Mouse (Mus musculus): ENCODE results near the gene Hmg20a. TPM values are rescaled to one million over a fixed set of nuclear protein-coding genes. Genes with fewer than 3 reads are reported as not detected.

The Hmg20a gene
- polyA plus RNA-seq, 1 experiment from 2014 or later: 36.2 TPM

DNA sequence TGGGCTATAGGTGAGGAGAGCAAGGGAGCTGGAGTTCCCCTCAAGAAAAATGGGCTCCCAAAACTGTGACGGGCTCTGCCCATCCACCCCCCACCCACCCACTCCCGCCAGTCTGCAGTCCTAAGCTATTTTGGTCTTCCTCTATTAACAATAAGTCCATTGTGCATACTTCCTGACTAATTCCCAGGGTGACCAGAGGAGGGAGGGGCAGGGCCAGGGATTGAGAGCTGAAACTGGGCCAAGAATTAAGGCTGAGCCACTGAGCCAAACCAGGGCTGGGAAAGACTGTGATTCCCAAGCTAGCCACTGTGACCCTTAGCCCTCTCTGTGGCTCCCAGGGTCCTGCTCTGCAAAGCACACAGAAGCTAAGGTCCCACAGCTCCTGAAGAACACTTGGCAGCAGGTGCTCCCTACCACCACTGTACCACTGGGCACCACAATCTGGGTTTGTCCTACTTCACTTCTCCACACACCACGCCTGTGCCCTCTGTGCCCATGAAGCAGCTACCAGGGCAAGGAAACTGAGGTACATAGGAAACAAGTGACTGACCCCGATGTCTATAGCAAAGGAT, 98.4 kb downstream of the Hmg20a start:
- peak; percentile 65 for DNase-seq (ENCODE audit: low spot score)
- no peaks in the 10 kb centered on the region for H3K27me3 ChIP-seq (ENCODE audit: insufficient read depth, low read length)
- no peak overlapping the region for H3K4me3 ChIP-seq (replicated peaks; ENCODE audit: low read depth, low read length)
- no peak overlapping the region for H3K9ac ChIP-seq (ENCODE audit: low read depth, low read length)
- WGBS: 67% methylated on average over 4 of the region's 4 CpGs
- H3K4me2 ChIP-seq (ENCODE audit: low read length): no peak overlapping the region
- H3K4me1 ChIP-seq (replicated peaks; ENCODE audit: insufficient read depth, low read length): 0 out of 2 replicates have a peak, but pooled peaks cover 4% of the 10 kb centered on the region
- H3K36me3 ChIP-seq (ENCODE audit: insufficient read depth, low read length): no peaks in the 10 kb centered on the region
- no peaks in the 10 kb centered on the region for H3K9me3 ChIP-seq (replicated peaks; ENCODE audit: low read length)
- ATAC-seq (replicated peaks; ENCODE audit: low FRiP score, low read depth): peak; percentile 29; the same call in 1 of the 2 replicates
- H3K27ac ChIP-seq: 0 out of 2 replicates have a peak overlapping the region, but pooled peaks have one; percentile 36
- peak; percentile 48 for TF ChIP-seq CTCF (IDR thresholded peaks at IDR 0.05; ENCODE audit: low read depth)

DNA sequence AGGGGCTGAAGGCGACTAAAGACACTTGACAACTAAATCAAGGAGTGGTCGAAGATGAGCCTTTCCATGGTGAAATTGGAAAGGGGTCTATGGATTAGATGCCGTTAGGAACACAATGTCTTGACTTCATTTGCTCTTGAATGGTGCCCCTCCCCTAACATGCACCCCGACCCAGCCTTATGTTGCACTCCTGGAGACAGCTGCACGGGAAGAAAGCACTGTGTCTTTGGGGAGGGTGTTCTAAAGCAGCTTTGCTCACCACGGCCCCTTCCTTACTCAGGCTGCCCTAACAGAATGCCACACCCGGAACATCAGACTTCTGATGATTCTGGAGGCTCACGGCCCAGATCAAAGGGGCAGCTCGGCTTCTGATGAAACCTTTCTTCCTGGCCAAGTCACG, 103.9 kb downstream of the Hmg20a start:
- Histone ChIP-seq H3K4me1 (replicated peaks; ENCODE audit: insufficient read depth, low read length) (no peaks in the 10 kb centered on the region), H3K36me3 (ENCODE audit: insufficient read depth, low read length) (no peaks in the 10 kb centered on the region), H3K9ac (ENCODE audit: low read depth, low read length) (no peak overlapping the region), H3K4me2 (ENCODE audit: low read length) (no peak overlapping the region), H3K27ac (no peak overlapping the region), H3K4me3 (replicated peaks; ENCODE audit: low read depth, low read length) (no peak overlapping the region), H3K9me3 (replicated peaks; ENCODE audit: low read length) (no peaks in the 10 kb centered on the region), H3K27me3 (ENCODE audit: insufficient read depth, low read length) (no peaks in the 10 kb centered on the region)
- no peak for TF ChIP-seq CTCF (IDR thresholded peaks at IDR 0.05; ENCODE audit: low read depth)
- ATAC-seq (replicated peaks; ENCODE audit: low FRiP score, low read depth) (no peak), DNase-seq (ENCODE audit: low spot score) (no peak)
- WGBS: 51% methylated on average over 10 of the region's 10 CpGs

DNA sequence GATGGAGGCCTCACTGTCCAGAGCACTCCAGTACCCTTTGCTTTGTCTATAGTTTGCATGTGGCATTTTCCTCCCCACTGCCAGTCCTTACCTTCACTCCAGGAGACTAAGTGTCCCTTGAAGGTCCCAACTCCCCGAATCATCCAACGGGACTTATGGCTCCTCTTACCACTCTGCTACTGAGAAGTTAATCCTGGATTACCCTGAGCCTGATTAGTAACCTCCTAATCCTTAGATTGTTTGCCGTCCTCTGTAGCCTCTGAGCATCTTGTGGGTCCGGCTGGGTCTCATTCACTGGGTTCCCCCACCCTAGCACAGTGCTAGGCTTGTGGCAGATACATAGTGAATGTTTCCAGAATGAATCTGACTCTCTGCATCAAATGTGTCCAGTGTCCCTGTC, 109.5 kb downstream of the Hmg20a start:
- H3K27me3 ChIP-seq (ENCODE audit: insufficient read depth, low read length): no peaks in the 10 kb centered on the region
- WGBS: 93% methylated on average over 4 of the region's 4 CpGs
- DNase-seq (ENCODE audit: low spot score): no peak
- no peak overlapping the region for H3K27ac ChIP-seq
- no peak for TF ChIP-seq CTCF (IDR thresholded peaks at IDR 0.05; ENCODE audit: low read depth)
- H3K4me2 ChIP-seq (ENCODE audit: low read length): no peak overlapping the region
- ATAC-seq (replicated peaks; ENCODE audit: low FRiP score, low read depth): no peak
- no peaks in the 10 kb centered on the region for H3K9me3 ChIP-seq (replicated peaks; ENCODE audit: low read length)
- no peaks in the 10 kb centered on the region for H3K36me3 ChIP-seq (ENCODE audit: insufficient read depth, low read length)
- no peak overlapping the region for H3K9ac ChIP-seq (ENCODE audit: low read depth, low read length)
- no peaks in the 10 kb centered on the region for H3K4me1 ChIP-seq (replicated peaks; ENCODE audit: insufficient read depth, low read length)
- H3K4me3 ChIP-seq (replicated peaks; ENCODE audit: low read depth, low read length): no peak overlapping the region

DNA sequence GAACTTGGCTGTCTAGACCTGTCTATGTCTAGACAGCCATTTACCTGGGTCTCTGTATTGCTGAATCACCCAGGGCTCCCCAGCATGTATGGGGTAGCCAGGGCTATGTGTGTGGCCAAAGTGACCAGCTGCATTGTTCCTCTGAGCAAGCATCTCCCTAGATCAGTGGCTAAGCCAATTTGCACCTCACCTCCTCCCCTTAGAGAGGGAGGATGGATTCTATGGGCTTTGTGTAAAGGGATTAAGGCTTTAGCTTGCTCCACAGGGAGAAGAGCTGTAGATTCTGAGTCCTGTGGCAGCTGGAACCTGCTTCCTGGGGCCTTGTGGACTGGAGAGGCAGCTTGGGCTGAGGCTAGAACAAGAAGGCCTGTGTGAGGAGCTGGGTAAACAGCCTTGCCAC, 113.6 kb downstream of the Hmg20a start:
- ATAC-seq (replicated peaks; ENCODE audit: low FRiP score, low read depth) (no peak), DNase-seq (ENCODE audit: low spot score) (no peak)
- no peak overlapping the region for H3K9ac ChIP-seq (ENCODE audit: low read depth, low read length)
- H3K27me3 ChIP-seq (ENCODE audit: insufficient read depth, low read length): no peaks in the 10 kb centered on the region
- no peaks in the 10 kb centered on the region for H3K36me3 ChIP-seq (ENCODE audit: insufficient read depth, low read length)
- H3K9me3 ChIP-seq (replicated peaks; ENCODE audit: low read length): no peaks in the 10 kb centered on the region
- H3K4me2 ChIP-seq (ENCODE audit: low read length): no peak overlapping the region
- H3K4me3 ChIP-seq (replicated peaks; ENCODE audit: low read depth, low read length): no peak overlapping the region
- no peaks in the 10 kb centered on the region for H3K4me1 ChIP-seq (replicated peaks; ENCODE audit: insufficient read depth, low read length)
- no peak overlapping the region for H3K27ac ChIP-seq
- no peak for TF ChIP-seq CTCF (IDR thresholded peaks at IDR 0.05; ENCODE audit: low read depth)

DNA sequence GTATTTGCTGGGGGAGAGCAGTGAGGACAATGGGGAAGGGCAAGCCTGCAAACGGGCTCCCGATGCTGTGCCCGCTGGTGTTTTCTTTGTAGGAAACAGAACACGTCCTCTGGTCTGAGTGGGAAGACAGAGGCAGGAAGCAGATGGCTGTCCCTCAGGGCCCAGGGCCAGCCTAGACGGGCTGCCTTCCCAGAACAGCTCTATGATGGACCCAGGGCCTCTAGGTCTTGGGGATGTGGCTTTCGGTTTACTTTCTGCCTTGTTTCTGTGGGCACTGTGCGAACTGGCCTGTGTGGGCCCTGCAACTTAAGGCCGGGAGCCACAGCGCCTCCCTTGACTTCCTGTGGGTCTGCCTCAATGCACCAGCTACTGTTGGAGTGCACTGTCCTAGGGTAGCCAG, 115.5 kb downstream of the Hmg20a start:
- ATAC-seq (replicated peaks; ENCODE audit: low FRiP score, low read depth): peak; percentile 46; the same call in 1 of the 2 replicates
- H3K9ac ChIP-seq (ENCODE audit: low read depth, low read length): no peak overlapping the region
- 70% methylated on average over 9 of the region's 9 CpGs for WGBS

DNA sequence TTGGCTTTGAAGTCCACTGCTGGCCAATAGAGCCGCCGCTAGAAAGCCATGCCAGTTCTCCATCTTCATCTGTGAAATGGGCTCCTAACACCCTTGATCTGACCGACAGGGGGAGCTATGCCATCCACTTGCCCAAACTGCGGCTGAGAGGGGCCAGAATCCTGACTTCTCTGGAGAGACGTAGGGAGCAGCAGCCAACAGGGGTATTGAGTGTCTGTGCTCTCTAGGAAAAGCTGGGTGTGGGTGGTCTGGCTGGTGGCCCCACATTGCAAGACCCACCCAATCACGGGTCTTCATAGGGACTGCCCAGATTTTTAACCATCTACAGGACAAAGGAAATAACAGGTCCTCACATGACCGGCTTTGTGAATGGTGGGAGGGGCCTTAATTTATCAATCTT, 116.3 kb downstream of the Hmg20a start:
- peak; percentile 57; the same call in 1 of the 2 replicates for ATAC-seq (replicated peaks; ENCODE audit: low FRiP score, low read depth)
- no peak overlapping the region for H3K9ac ChIP-seq (ENCODE audit: low read depth, low read length)
- H3K36me3 ChIP-seq (ENCODE audit: insufficient read depth, low read length): no peaks in the 10 kb centered on the region
- no peaks in the 10 kb centered on the region for H3K27me3 ChIP-seq (ENCODE audit: insufficient read depth, low read length)
- no peak overlapping the region for H3K4me2 ChIP-seq (ENCODE audit: low read length)
- H3K4me3 ChIP-seq (replicated peaks; ENCODE audit: low read depth, low read length): no peak overlapping the region
- no peaks in the 10 kb centered on the region for H3K4me1 ChIP-seq (replicated peaks; ENCODE audit: insufficient read depth, low read length)
- peak; percentile 34; the same call in 1 of the 2 replicates for TF ChIP-seq CTCF (IDR thresholded peaks at IDR 0.05; ENCODE audit: low read depth)
- peak; percentile 56 for DNase-seq (ENCODE audit: low spot score)
- no peaks in the 10 kb centered on the region for H3K9me3 ChIP-seq (replicated peaks; ENCODE audit: low read length)
- 45% methylated on average over 7 of the region's 7 CpGs for WGBS
- H3K27ac ChIP-seq: no peak overlapping the region

More for the DNA sequence above, 115.5 kb downstream of the Hmg20a start:
- H3K9me3 ChIP-seq (replicated peaks; ENCODE audit: low read length): no peaks in the 10 kb centered on the region
- H3K27me3 ChIP-seq (ENCODE audit: insufficient read depth, low read length): no peaks in the 10 kb centered on the region
- no peak overlapping the region for H3K4me3 ChIP-seq (replicated peaks; ENCODE audit: low read depth, low read length)
- no peak for DNase-seq (ENCODE audit: low spot score)
- no peak overlapping the region for H3K4me2 ChIP-seq (ENCODE audit: low read length)
- H3K27ac ChIP-seq: peak overlapping the region; percentile 11
- H3K4me1 ChIP-seq (replicated peaks; ENCODE audit: insufficient read depth, low read length): no peaks in the 10 kb centered on the region
- no peaks in the 10 kb centered on the region for H3K36me3 ChIP-seq (ENCODE audit: insufficient read depth, low read length)
- TF ChIP-seq CTCF (IDR thresholded peaks at IDR 0.05; ENCODE audit: low read depth): 0 out of 2 replicates have a peak, but pooled peaks have one; percentile 2

DNA sequence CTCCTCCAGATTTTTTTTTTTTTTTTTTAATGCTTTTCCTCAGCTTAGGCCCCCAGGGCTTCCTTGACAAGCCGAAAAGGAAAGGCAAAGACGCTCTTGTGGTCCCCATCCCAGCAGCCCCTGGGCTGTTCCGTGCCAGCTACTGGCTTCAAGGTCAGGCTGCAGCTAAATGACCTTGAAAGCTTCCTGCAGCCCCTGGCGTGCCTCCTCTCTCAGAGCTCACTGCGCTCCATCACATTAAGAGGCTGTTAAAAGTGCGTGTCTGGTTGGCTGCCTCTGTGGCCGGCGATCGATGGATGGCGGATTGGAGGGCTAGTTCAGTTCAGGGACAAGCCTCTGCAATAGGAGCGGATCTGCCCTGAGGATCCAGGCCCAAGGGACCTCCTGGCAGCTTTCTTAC, 117.0 kb downstream of the Hmg20a start:
- H3K4me2 ChIP-seq (ENCODE audit: low read length): peak overlapping the region; percentile 37
- H3K27ac ChIP-seq: no peak overlapping the region
- ATAC-seq (replicated peaks; ENCODE audit: low FRiP score, low read depth): no peak
- no peak for DNase-seq (ENCODE audit: low spot score)
- no peak for TF ChIP-seq CTCF (IDR thresholded peaks at IDR 0.05; ENCODE audit: low read depth)
- no peak overlapping the region for H3K4me3 ChIP-seq (replicated peaks; ENCODE audit: low read depth, low read length)
- H3K9ac ChIP-seq (ENCODE audit: low read depth, low read length): no peak overlapping the region
- H3K9me3 ChIP-seq (replicated peaks; ENCODE audit: low read length): no peaks in the 10 kb centered on the region
- no peaks in the 10 kb centered on the region for H3K36me3 ChIP-seq (ENCODE audit: insufficient read depth, low read length)
- no peaks in the 10 kb centered on the region for H3K4me1 ChIP-seq (replicated peaks; ENCODE audit: insufficient read depth, low read length)
- H3K27me3 ChIP-seq (ENCODE audit: insufficient read depth, low read length): no peaks in the 10 kb centered on the region
- WGBS: 16% methylated on average over 11 of the region's 11 CpGs
